Comparison of ENCODE assay signal across 9 mouse cellular contexts in genomic region chr3:111069156-111069555, GRCm38 (mm10).
DNase-seq lines count a peak whose midpoint lies in the region; ATAC-seq and TF ChIP-seq lines count a peak whose summit lies in the region.
"Had no signal": no experiment of that assay in that cellular context is flagged by ENCODE, and none has a peak within 500 bp of the region (broad histone marks: within the 10 kb centered on the region; RNA-seq: fewer than 3 reads in every experiment).

No protein-coding gene starts in this region.

- in situ Hi-C loops in ES-E14 (cut with MboI; ENCODE audit: low sequenced_read_pairs in 2 of 2, unreplicated experiment in 2 of 2) = no loop called here

- DNase-seq in intestine, embryonic 14.5 days (ENCODE audit: low spot score) = peak; percentile 71
- peak; percentile 13 for DNase-seq in ES-E14 (ENCODE audit: low read depth, low spot score)
- peak; percentile 8 for DNase-seq in cerebellum, adult 9-11 months
- peak; percentile 18 to 48 for DNase-seq in frontal cortex, postnatal 10 days (ENCODE audit: low spot score in 2 of 2)
- peak; percentile 80 to 82 for DNase-seq in left cerebral cortex, postnatal 14 days (ENCODE audit: low spot score in 2 of 2)
- DNase-seq in yolk sac, embryonic 10.5 days (ENCODE audit: low spot score) = no peak

- no peak overlapping the region for H3K9ac ChIP-seq in intestine, embryonic 14.5 days (ENCODE audit: low read length)
- H3K9ac ChIP-seq in intestine, embryonic 16.5 days (ENCODE audit: low read depth, low read length) = no peak overlapping the region
- no peak overlapping the region for H3K9ac ChIP-seq in ES-E14 (ENCODE audit: insufficient read depth, low read depth, low read length, poor library complexity, severe bottlenecking)
- no peak overlapping the region for H3K9ac ChIP-seq in heart, embryonic 11.5 days (ENCODE audit: low read depth, low read length)
- H3K9ac ChIP-seq: neural tube, embryonic 13.5 days had no signal

- H3K4me1 ChIP-seq in intestine, embryonic 14.5 days (replicated peaks; ENCODE audit: control insufficient read depth, insufficient read depth, low read length) = no peaks in the 10 kb centered on the region
- no peaks in the 10 kb centered on the region for H3K4me1 ChIP-seq in intestine, embryonic 16.5 days (ENCODE audit: control insufficient read depth, insufficient read depth, low read length)
- no peaks in the 10 kb centered on the region for H3K4me1 ChIP-seq in ES-E14 (ENCODE audit: control insufficient read depth in 2 of 2, insufficient read depth in 2 of 2, low read length in 2 of 2, poor library complexity in 1 of 2)
- no peaks in the 10 kb centered on the region for H3K4me1 ChIP-seq in heart, embryonic 11.5 days (ENCODE audit: control insufficient read depth, insufficient read depth, low read length)

- intact Hi-C loops in left cerebral cortex, postnatal 14 days (cut with DNase I) = loop anchor here (10.0 kb wide), 1 partner anchor 1544 kb away; no protein-coding TSS in a partner anchor

- no peaks in the 10 kb centered on the region for H3K27me3 ChIP-seq in intestine, embryonic 14.5 days (replicated peaks; ENCODE audit: control insufficient read depth, insufficient read depth, low read length)
- H3K27me3 ChIP-seq in intestine, embryonic 16.5 days (replicated peaks; ENCODE audit: control insufficient read depth, insufficient read depth, low read length) = no peaks in the 10 kb centered on the region
- H3K27me3 ChIP-seq in heart, embryonic 11.5 days (ENCODE audit: control insufficient read depth, insufficient read depth, low read length) = no peaks in the 10 kb centered on the region
- H3K27me3 ChIP-seq: neural tube, embryonic 13.5 days had no signal

- no peak overlapping the region for H3K27ac ChIP-seq in intestine, embryonic 14.5 days (ENCODE audit: low read depth)
- H3K27ac ChIP-seq in intestine, embryonic 16.5 days (ENCODE audit: low read length) = no peak overlapping the region
- no peak overlapping the region for H3K27ac ChIP-seq in ES-E14 (ENCODE audit: insufficient read depth, low read depth, low read length, poor library complexity, severe bottlenecking)
- no peak overlapping the region for H3K27ac ChIP-seq in heart, embryonic 11.5 days (ENCODE audit: low read depth, low read length)
- H3K27ac ChIP-seq: neural tube, embryonic 13.5 days had no signal

- H3K36me3 ChIP-seq in intestine, embryonic 14.5 days (ENCODE audit: control insufficient read depth, insufficient read depth, low read length) = no peaks in the 10 kb centered on the region
- H3K36me3 ChIP-seq in intestine, embryonic 16.5 days (ENCODE audit: control insufficient read depth, insufficient read depth, low read length) = no peaks in the 10 kb centered on the region
- no peaks in the 10 kb centered on the region for H3K36me3 ChIP-seq in ES-E14 (ENCODE audit: control insufficient read depth, insufficient read depth, low read length, poor library complexity, severe bottlenecking)
- no peaks in the 10 kb centered on the region for H3K36me3 ChIP-seq in heart, embryonic 11.5 days (ENCODE audit: control insufficient read depth, insufficient read depth, low read length)
- H3K36me3 ChIP-seq: neural tube, embryonic 13.5 days had no signal

- 25% methylated on average over 7 of the region's 7 CpGs for WGBS in intestine, embryonic 14.5 days
- WGBS in intestine, embryonic 16.5 days = 27% methylated on average over 7 of the region's 7 CpGs
- WGBS in heart, embryonic 11.5 days (ENCODE audit: insufficient replicate concordance) = 26% methylated on average over 7 of the region's 7 CpGs

- no peaks in the 10 kb centered on the region for H3K9me3 ChIP-seq in intestine, embryonic 14.5 days (ENCODE audit: control insufficient read depth, low read length)
- H3K9me3 ChIP-seq in intestine, embryonic 16.5 days (ENCODE audit: control insufficient read depth, low read length) = no peaks in the 10 kb centered on the region
- no peaks in the 10 kb centered on the region for H3K9me3 ChIP-seq in ES-E14 (ENCODE audit: control insufficient read depth, insufficient read depth, low read depth, low read length)
- no peaks in the 10 kb centered on the region for H3K9me3 ChIP-seq in heart, embryonic 11.5 days (replicated peaks; ENCODE audit: control insufficient read depth, low read length)
- H3K9me3 ChIP-seq: neural tube, embryonic 13.5 days had no signal

- no peak overlapping the region for H3K4me3 ChIP-seq in intestine, embryonic 14.5 days (ENCODE audit: low read depth, low read length)
- H3K4me3 ChIP-seq in intestine, embryonic 16.5 days (ENCODE audit: low read length) = no peak overlapping the region
- no peak overlapping the region for H3K4me3 ChIP-seq in ES-E14 (ENCODE audit: insufficient read depth in 1 of 2, low read depth in 1 of 2, low read length in 2 of 2, poor library complexity in 1 of 2, severe bottlenecking in 1 of 2)
- H3K4me3 ChIP-seq in heart, embryonic 11.5 days (ENCODE audit: low read depth, low read length) = no peak overlapping the region
- H3K4me3 ChIP-seq: neural tube, embryonic 13.5 days had no signal

- ATAC-seq in intestine, embryonic 14.5 days (replicated peaks; ENCODE audit: low FRiP score, low TSS enrichment, low read depth) = no peak
- no peak for ATAC-seq in intestine, embryonic 16.5 days
- no peak for ATAC-seq in heart, embryonic 11.5 days (replicated peaks; ENCODE audit: insufficient number of reproducible peaks, low FRiP score, low TSS enrichment)

- H3K4me2 ChIP-seq in intestine, embryonic 14.5 days (ENCODE audit: low read length) = no peak overlapping the region
- H3K4me2 ChIP-seq in intestine, embryonic 16.5 days (ENCODE audit: low read depth, low read length) = no peak overlapping the region
- no peak overlapping the region for H3K4me2 ChIP-seq in heart, embryonic 11.5 days
- H3K4me2 ChIP-seq: neural tube, embryonic 13.5 days had no signal

TF ChIP-seq in ES-E14, 5 proteins besides CTCF, POLR2A, EP300 and RAD21:
- TF ChIP-seq ZNF384 (IDR thresholded peaks at IDR 0.05; ENCODE audit: low read depth, low read length) = no peak
- no peak for TF ChIP-seq ZC3H11A (IDR thresholded peaks at IDR 0.05; ENCODE audit: borderline replicate concordance, low read depth, low read length)
- TF ChIP-seq MAFK (IDR thresholded peaks at IDR 0.05; ENCODE audit: insufficient read depth, low read depth, low read length) = no peak
- TF ChIP-seq CHD2 (IDR thresholded peaks at IDR 0.05; ENCODE audit: low read depth, low read length) = no peak
- no peak for TF ChIP-seq HCFC1 (IDR thresholded peaks at IDR 0.05; ENCODE audit: borderline replicate concordance, insufficient read depth, low read length)
